In genomic region chr17:34143033-34143432, GRCm38 (mm10) we compare ENCODE assay signal across 8 mouse cellular contexts. TPM values are rescaled to one million over a fixed set of nuclear protein-coding genes. Genes with fewer than 3 reads are reported as not detected.
DNase-seq lines count a peak whose midpoint lies in the region; ATAC-seq lines count a peak whose summit lies in the region.

Gene H2-DMb2 (plus strand): TSS chr17:34143307.

- H3K27me3 ChIP-seq in midbrain, embryonic 13.5 days: peaks cover 39% of the 10 kb centered on the region
- H3K27me3 ChIP-seq in hindbrain, embryonic 12.5 days: peaks cover 35% of the 10 kb centered on the region

- H3K4me3 ChIP-seq in midbrain, embryonic 13.5 days (replicated peaks): no peak within 1 kb of the TSS
- H3K4me3 ChIP-seq in hindbrain, embryonic 12.5 days: no peak within 1 kb of the TSS

- H3K4me1 ChIP-seq in midbrain, embryonic 13.5 days (replicated peaks): peaks cover 18% of the 10 kb centered on the region
- H3K4me1 ChIP-seq in hindbrain, embryonic 12.5 days: peaks cover 20% of the 10 kb centered on the region

- H3K4me2 ChIP-seq in midbrain, embryonic 13.5 days (replicated peaks): no peak within 1 kb of the TSS
- H3K4me2 ChIP-seq in hindbrain, embryonic 12.5 days (replicated peaks): no peak within 1 kb of the TSS

- H3K9me3 ChIP-seq in midbrain, embryonic 13.5 days: no peaks in the 10 kb centered on the region
- no peaks in the 10 kb centered on the region for H3K9me3 ChIP-seq in hindbrain, embryonic 12.5 days (replicated peaks)

- H3K36me3 ChIP-seq in midbrain, embryonic 13.5 days: no peaks in the 10 kb centered on the region
- no peaks in the 10 kb centered on the region for H3K36me3 ChIP-seq in hindbrain, embryonic 12.5 days

- no peak within 1 kb of the TSS for H3K27ac ChIP-seq in midbrain, embryonic 13.5 days
- no peak within 1 kb of the TSS for H3K27ac ChIP-seq in hindbrain, embryonic 12.5 days

- ATAC-seq in midbrain, embryonic 13.5 days: no peak
- ATAC-seq in hindbrain, embryonic 12.5 days (ENCODE audit: low FRiP score): no peak

- H3K9ac ChIP-seq in midbrain, embryonic 13.5 days (replicated peaks): no peak within 1 kb of the TSS
- no peak within 1 kb of the TSS for H3K9ac ChIP-seq in hindbrain, embryonic 12.5 days

- DNase-seq in adrenal gland, adult (ENCODE audit: inconsistent age in 2 of 2, low spot score in 1 of 2): peak; percentile 45 to 58
- no peak for DNase-seq in adrenal gland, postnatal 25 days
- peak; percentile 67 for DNase-seq in ZHBTc4 (ENCODE audit: low read depth, low spot score)
- peak; percentile 83 for DNase-seq in induced T-regulatory cell, adult 2 months (ENCODE audit: low read depth)
- peak; percentile 68 for DNase-seq in lung, postnatal 14 days
- DNase-seq in thymus, adult 18-20 months: peak; percentile 80 to 87

- 23% methylated on average over 7 of the region's 7 CpGs for WGBS in midbrain, embryonic 13.5 days
- 31% methylated on average over 7 of the region's 7 CpGs for whole genome bisulfite sequencing in hindbrain, embryonic 12.5 days

RNA-seq across cellular contexts. Expression of gene H2-DMb2, which starts in this region (rescaled TPM):
- total RNA-seq in adrenal gland, postnatal 25 days (2021): 1.7 TPM in 1 of 2 replicates, not detected in the other
- 0.14 and 0.32 TPM in 2 replicates for polyA plus RNA-seq in midbrain, embryonic 13.5 days (2015; fragmentation: Nextera tagmentation; extraction: Ambion mirVana)
- polyA plus RNA-seq in hindbrain, embryonic 12.5 days (2016; fragmentation: Nextera tagmentation; extraction: Ambion mirVana): 0.21 TPM in 1 of 2 replicates, not detected in the other
